Mouse (Mus musculus) hindbrain, postnatal 0 days (tissue): Measurements from ENCODE around the gene D2hgdh. TPM values are rescaled to one million over a fixed set of nuclear protein-coding genes. Genes with fewer than 3 reads are reported as not detected.
"Not testable (repeated sequence)": the region's sequence is repeated elsewhere in the genome, so short reads cannot be mapped to it uniquely, and the experiment has no call there.

Experiments
- ATAC-seq: fragments of 200-750 bp; cut with Nextera tagmentation; 2 replicates; pipeline ENCODE4 v1.8.0; 2017; ENCODE audit warnings: mild to moderate bottlenecking, moderate TSS enrichment, moderate library complexity
- DNase-seq: peaks from one replicate; pipeline ENCODE4 v3.0.0-alpha.2; 2015; ENCODE audit warnings: low spot score
- H3K27ac ChIP-seq: fragments of 300-500 bp; sonication (generic); 2 replicates; pipeline ENCODE4 v1.5.1; 2014; ENCODE audit warnings: mild to moderate bottlenecking
- H3K27me3 ChIP-seq: fragments of 300-500 bp; sonication (generic); 2 replicates; pipeline ENCODE4 v1.6.1; 2014; ENCODE audit warnings: low read length, mixed read lengths; ENCODE audit not compliant: insufficient read depth
- H3K36me3 ChIP-seq: fragments of 300-500 bp; sonication (generic); 2 replicates; pipeline ENCODE4 v1.6.1; 2014; ENCODE audit warnings: low read length, mixed read lengths; ENCODE audit not compliant: insufficient read depth
- H3K4me1 ChIP-seq: fragments of 300-500 bp; sonication (generic); 2 replicates; pipeline ENCODE4 v1.6.1; 2014; ENCODE audit warnings: antibody characterized with exemption, low read length, mixed read lengths; ENCODE audit not compliant: insufficient read depth
- H3K4me2 ChIP-seq: fragments of 300-500 bp; sonication (generic); 2 replicates; pipeline ENCODE4 v1.6.1; 2014; ENCODE audit warnings: low read depth, mild to moderate bottlenecking, low read length, moderate library complexity, mixed read lengths
- H3K4me3 ChIP-seq: fragments of 300-500 bp; sonication (generic); 2 replicates; pipeline ENCODE4 v1.5.1; 2014; ENCODE audit warnings: low read length
- H3K9ac ChIP-seq: fragments of 300-500 bp; sonication (generic); replicated peaks from 2 replicates; pipeline ENCODE4 v1.6.1; 2014; ENCODE audit warnings: mild to moderate bottlenecking, low read length, moderate library complexity, mixed read lengths
- H3K9me3 ChIP-seq: fragments of 300-500 bp; sonication (generic); 2 replicates; pipeline ENCODE4 v1.6.1; 2016; ENCODE audit warnings: low read length, mixed read lengths
- CTCF ChIP-seq: IDR thresholded peaks from 2 replicates; pipeline ENCODE4 v1.5.1; 2016; ENCODE audit warnings: antibody characterized with exemption, control low read depth, low read depth
- WGBS: fragments of 180-500 bp; shearing (Covaris S2); extraction: QIAGEN DNeasy Blood & Tissue Kit; methylation state at CpG from one replicate; pipeline ENCODE4 v1.1.7; 2014; 5-methylcytosine and 5-hydroxymethylcytosine counted together
- polyA plus RNA-seq: library from polyadenylated mRNA; unstranded; fragments of >200 nt; fragmentation: Nextera tagmentation; extraction: Ambion mirVana; gene quantifications from 2 replicates; pipeline ENCODE4 v1.2.1, GENCODE M21; 2015
- total RNA-seq: library from RNA; depleted of rRNA; stranded (reverse); fragments of >200 nt; gene quantifications from 2 replicates; pipeline ENCODE4 v1.2.3, GENCODE M21; 2014

Gene D2hgdh
- total and polyA plus RNA-seq, 2 experiments from 2014 or later, result 12.0 to 23.6 TPM

DNA sequence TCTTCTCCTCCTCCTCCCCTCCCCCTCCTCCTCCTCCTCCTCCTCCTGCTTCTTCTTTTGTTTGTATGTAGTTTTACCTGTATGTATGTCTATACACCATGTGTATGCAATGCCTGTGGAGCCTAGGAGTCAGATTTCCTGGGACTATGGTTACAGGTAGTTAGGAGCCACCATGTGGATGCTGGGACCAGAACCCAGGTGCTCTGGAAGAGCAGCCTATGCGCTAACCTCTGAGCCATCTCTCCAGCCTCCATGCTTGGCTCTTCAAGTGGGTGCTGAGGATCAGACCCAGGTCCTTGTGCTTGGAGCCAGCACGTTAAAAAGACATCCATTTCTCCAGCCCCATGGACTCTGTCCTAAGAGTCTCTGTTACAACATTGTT, 11.8 kb downstream of the D2hgdh start:
- no peak overlapping the region for H3K27ac ChIP-seq
- WGBS, result 97% methylated on average over 2 of the region's 2 CpGs
- no peaks in the 10 kb centered on the region for H3K4me1 ChIP-seq
- no peak overlapping the region for H3K9ac ChIP-seq
- no peak for DNase-seq
- H3K4me2 ChIP-seq, result no peak overlapping the region
- TF ChIP-seq CTCF, result no peak
- H3K4me3 ChIP-seq, result no peak overlapping the region
- no peaks in the 10 kb centered on the region for H3K9me3 ChIP-seq
- no peak for ATAC-seq
- no peaks in the 10 kb centered on the region for H3K36me3 ChIP-seq
- no peaks in the 10 kb centered on the region for H3K27me3 ChIP-seq

GRCm38 (mm10) chr1:93837335-93837734, 12.6 kb downstream of the D2hgdh start:
- no peak overlapping the region for H3K4me2 ChIP-seq
- no peak for TF ChIP-seq CTCF
- ATAC-seq (no peak), DNase-seq (no peak)
- no peaks in the 10 kb centered on the region for H3K4me1 ChIP-seq
- no peak overlapping the region for H3K27ac ChIP-seq
- WGBS, result 93% methylated on average over 7 of the region's 8 CpGs
- no peak overlapping the region for H3K9ac ChIP-seq
- H3K27me3 ChIP-seq, result no peaks in the 10 kb centered on the region
- no peaks in the 10 kb centered on the region for H3K36me3 ChIP-seq
- no peaks in the 10 kb centered on the region for H3K9me3 ChIP-seq
- H3K4me3 ChIP-seq, result no peak overlapping the region

DNA sequence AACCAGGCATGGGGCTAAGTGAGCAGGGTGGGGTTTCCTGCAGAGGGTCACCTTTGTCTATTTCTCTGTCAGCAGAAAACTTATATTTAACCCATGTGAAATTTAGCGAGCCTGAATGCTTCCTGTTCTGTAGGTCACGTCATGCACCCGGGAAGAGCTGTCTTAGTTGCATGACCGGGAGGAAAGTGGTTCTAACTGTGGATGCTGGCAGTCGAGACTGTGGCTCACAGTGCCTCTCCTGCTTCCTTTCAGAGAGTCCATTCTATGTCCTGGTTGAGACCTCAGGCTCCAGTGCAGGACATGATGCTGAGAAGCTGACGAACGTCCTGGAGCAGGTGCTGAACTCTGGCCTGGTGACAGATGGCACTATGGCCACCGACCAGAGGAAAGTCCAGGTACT, 13.9 kb downstream of the D2hgdh start:
- H3K36me3 ChIP-seq, H3K4me2 ChIP-seq, H3K9ac ChIP-seq, H3K27me3 ChIP-seq, ATAC-seq, H3K4me1 ChIP-seq, DNase-seq, H3K9me3 ChIP-seq, H3K4me3 ChIP-seq, H3K27ac ChIP-seq: not testable (repeated sequence)
- WGBS, result 90% methylated on average over 7 of the region's 8 CpGs

DNA sequence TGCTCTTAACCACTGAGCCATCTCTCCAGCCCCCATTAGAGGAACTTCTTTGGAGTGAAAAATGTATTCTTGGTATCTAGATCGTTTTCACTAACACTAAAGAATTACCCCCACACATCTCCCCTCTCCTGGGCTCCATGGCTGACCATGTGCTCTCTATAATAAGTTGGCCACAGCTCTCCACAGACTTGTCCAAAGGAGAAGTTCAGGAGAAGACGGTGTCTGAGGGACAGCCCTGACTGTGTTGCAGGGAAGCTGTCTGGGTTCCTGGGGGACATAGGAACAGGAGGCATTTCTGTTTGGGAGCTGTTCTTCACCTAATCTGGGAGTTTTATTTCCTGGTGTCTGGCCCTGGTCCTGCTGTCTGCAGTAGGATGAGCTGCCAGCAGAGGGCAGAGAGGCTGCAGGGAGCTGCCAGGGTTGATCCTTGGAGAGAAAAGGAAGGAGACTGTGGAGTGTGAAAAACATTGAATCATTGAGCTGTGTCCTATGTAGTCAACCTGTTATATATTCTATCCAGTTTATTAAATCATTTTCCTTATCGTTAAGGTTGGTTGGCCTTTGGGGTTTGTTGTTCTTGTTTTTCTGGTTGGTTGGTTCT, 21.2 kb downstream of the D2hgdh start:
- 0 out of 2 replicates have a peak, but pooled peaks have one; percentile 49 for ATAC-seq

GRCm38 (mm10) chr1:93855790-93856189, 31.1 kb downstream of the D2hgdh start:
- not testable (repeated sequence) for ATAC-seq
- 85% methylated on average over 4 of the region's 4 CpGs for WGBS

More for the DNA sequence above, 21.2 kb downstream of the D2hgdh start:
- H3K9ac ChIP-seq, DNase-seq, H3K9me3 ChIP-seq, H3K36me3 ChIP-seq, H3K27ac ChIP-seq, H3K27me3 ChIP-seq, H3K4me2 ChIP-seq, H3K4me1 ChIP-seq, H3K4me3 ChIP-seq: not testable (repeated sequence)
- WGBS, result 40% methylated on average over 1 of the region's 3 CpGs

DNA sequence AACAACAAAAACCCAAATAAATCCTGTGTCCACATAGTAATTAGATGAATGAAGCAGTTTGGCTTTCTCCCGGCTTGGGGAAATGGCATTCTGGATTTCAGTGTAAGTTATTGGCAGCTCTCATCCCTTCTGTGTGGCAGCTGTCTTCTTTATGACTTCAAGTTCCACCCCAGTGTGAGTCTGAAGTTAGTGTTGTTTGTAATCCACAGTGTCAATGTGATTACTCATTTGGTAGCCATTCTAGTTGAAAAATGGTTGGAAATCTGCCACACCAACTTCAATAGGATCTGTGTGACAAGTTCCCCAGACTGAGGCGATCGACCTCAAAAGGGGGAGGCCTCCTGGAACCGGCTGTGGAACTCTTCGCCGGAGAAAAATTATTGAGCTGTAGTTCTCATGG, 32.7 kb downstream of the D2hgdh start:
- no peak overlapping the region for H3K27ac ChIP-seq
- H3K4me2 ChIP-seq, result no peak overlapping the region
- H3K9ac ChIP-seq, result no peak overlapping the region
- WGBS, result 34% methylated on average over 6 of the region's 6 CpGs
- ATAC-seq, result peak; percentile 51; the same call in 1 of the 2 replicates
- TF ChIP-seq CTCF, result no peak
- no peaks in the 10 kb centered on the region for H3K4me1 ChIP-seq
- DNase-seq, result peak; percentile 60
- H3K36me3 ChIP-seq, result no peaks in the 10 kb centered on the region
- H3K4me3 ChIP-seq, result no peak overlapping the region
- no peaks in the 10 kb centered on the region for H3K9me3 ChIP-seq
- H3K27me3 ChIP-seq, result no peaks in the 10 kb centered on the region

More at GRCm38 (mm10) chr1:93855790-93856189, 31.1 kb downstream of the D2hgdh start:
- H3K27me3 ChIP-seq, H3K27ac ChIP-seq, H3K9me3 ChIP-seq, H3K9ac ChIP-seq, H3K4me3 ChIP-seq, DNase-seq, H3K36me3 ChIP-seq, H3K4me2 ChIP-seq, H3K4me1 ChIP-seq: not testable (repeated sequence)

DNA sequence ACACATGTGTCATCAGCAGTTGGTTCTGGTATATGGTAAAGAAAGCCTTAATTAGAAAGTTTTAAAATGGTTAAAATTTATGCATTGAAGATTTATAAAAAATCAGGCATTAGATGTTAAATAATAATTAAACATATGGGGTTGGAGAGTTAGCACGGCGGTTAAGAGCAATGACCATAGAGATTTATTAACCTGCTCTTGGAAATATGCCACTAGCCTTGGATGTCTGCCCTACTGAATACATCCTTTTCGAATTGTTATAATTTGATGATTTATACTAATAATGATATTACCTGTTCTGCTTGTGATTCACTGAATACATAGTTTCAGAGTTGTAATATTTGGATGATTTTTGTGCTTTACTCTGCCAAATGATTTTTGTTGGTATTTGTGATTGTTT, 33.3 kb downstream of the D2hgdh start:
- no peak for DNase-seq
- H3K9ac ChIP-seq, result no peak overlapping the region
- no peaks in the 10 kb centered on the region for H3K36me3 ChIP-seq
- H3K4me3 ChIP-seq, result no peak overlapping the region
- no peaks in the 10 kb centered on the region for H3K4me1 ChIP-seq
- no peak for TF ChIP-seq CTCF
- no peak for ATAC-seq
- no peak overlapping the region for H3K4me2 ChIP-seq
- H3K9me3 ChIP-seq, result no peaks in the 10 kb centered on the region
- WGBS, result 58% methylated on average over 3 of the region's 3 CpGs
- H3K27me3 ChIP-seq, result no peaks in the 10 kb centered on the region
- H3K27ac ChIP-seq, result no peak overlapping the region
